Mouse (Mus musculus) heart, postnatal 25 days (tissue): Measurements from ENCODE around the gene Lrfn3. TPM values are rescaled to one million over a fixed set of nuclear protein-coding genes. Genes with fewer than 3 reads are reported as not detected.

Experiments
- DNase-seq: peaks from one replicate; pipeline ENCODE4 v3.0.0; 2022; ENCODE audit warnings: low spot score
- intact Hi-C: fragments of 180-260 bp; cut with DNase I; formaldehyde crosslinking; loops from one replicate; pipeline ENCODE4 v1.15.1; 2025
- total RNA-seq, 2 experiments: library from RNA; stranded (reverse); gene quantifications; 2 replicates each; pipeline ENCODE4 v1.2.3; 2021

Lrfn3 gene
- total RNA-seq, 2 experiments from 2014 or later, result 0.95 to 1.3 TPM

DNA sequence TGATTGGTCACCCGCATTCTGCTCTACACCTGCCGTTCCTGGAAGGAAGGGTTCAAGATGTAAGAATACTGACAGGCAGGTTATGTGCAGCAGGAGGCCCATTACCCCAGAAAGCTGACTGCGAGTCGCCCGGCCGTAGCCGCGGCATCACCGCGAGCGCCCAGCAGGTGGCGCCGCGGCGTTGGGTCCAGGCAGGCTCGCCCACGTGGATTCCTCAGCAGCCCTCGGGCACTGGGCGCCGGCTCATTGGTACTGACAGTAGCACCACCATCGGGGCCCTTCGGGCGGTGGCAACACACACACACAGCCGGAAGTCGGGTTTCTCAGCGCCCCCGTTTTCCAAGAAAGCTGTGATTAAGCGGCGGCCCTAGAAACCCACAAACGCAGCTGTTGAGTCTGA, 14.7 kb downstream of the Lrfn3 start:
- no peak for DNase-seq
- intact Hi-C loops, result no loop called here

GRCm38 (mm10) chr7:30346635-30347379, 15.8 kb downstream of the Lrfn3 start:
- intact Hi-C loops, result no loop called here
- no peak for DNase-seq

DNA sequence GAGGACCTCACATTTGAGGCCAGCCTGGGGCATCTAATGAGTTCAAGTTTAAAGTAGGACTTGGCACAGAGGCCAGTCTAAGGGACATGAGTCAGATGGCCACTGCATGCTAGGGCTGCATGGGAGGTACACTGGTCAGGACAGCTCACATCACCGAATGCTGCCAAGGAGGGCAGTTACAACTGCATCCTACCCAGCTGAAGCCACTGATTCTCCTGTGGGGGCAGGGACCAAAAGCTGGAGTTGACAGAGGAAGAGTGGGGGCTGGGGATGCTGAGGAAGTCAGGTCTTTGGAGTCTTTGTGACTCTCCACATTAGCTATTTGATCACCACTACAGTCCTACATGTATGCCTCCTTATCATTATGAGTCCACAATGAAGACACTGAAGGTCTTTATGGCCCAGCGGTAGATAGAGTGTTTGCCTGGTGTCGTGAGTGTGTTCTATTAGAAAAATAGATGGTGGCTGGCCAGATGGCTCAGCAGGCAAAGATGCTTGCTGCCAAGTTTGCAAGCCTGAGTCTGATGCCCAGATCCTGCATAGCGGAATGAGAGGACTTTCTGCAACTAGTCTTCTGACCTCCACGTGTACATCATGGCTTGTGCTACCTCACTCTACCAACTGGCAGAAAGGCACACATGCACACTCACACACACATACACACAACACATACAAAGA, 23.0 kb downstream of the Lrfn3 start:
- DNase-seq, result no peak
- intact Hi-C loops, result no loop called here

- peak; percentile 41 for DNase-seq
- intact Hi-C loops, result no loop called here
Measured at GRCm38 (mm10) chr7:30336384-30336783, 26.2 kb downstream of the Lrfn3 start.

- intact Hi-C loops, result no loop called here
- no peak for DNase-seq
Measured at GRCm38 (mm10) chr7:30335688-30336087, 26.9 kb downstream of the Lrfn3 start.

DNA sequence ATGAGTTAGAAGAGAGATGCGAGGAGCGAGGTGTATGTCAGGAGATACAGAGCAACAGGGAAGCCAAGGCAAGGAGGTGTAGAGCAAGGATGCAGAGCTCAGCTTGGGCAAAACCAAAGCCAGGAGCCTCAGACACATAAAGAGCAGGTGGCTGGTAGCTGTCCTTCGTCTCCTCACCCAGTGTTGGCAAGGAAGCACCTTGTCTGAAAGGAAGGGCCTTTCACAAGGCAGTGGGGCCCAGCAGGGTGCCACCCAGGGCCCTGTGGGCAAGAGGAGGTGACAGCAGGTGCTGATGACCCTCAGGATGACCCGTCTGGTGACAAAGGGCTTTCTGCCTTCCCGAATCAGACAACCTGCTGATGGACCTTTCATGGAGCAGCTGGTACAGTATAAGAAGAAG, 28.0 kb downstream of the Lrfn3 start:
- DNase-seq, result no peak
- intact Hi-C loops, result no loop called here

DNA sequence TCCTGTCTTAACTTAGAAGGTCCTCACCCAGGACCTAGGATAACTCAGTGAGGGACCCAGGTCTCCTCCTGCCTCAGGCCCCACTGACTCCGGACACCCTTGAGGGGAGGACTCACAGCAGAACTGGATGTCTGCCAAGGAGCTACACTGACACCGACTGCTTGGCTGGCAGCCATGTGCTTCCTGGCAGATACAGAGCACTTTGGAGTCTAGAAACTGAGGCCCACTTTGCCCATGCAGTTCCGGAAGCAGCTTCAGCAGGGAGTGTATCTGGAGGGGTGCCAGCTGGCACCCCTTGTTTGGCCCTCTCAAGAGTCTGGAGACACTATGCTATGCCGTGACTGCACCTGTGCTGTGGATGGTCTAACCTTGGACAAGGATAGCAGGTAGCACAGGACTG, 29.1 kb downstream of the Lrfn3 start:
- DNase-seq, result no peak
- intact Hi-C loops, result no loop called here

DNA sequence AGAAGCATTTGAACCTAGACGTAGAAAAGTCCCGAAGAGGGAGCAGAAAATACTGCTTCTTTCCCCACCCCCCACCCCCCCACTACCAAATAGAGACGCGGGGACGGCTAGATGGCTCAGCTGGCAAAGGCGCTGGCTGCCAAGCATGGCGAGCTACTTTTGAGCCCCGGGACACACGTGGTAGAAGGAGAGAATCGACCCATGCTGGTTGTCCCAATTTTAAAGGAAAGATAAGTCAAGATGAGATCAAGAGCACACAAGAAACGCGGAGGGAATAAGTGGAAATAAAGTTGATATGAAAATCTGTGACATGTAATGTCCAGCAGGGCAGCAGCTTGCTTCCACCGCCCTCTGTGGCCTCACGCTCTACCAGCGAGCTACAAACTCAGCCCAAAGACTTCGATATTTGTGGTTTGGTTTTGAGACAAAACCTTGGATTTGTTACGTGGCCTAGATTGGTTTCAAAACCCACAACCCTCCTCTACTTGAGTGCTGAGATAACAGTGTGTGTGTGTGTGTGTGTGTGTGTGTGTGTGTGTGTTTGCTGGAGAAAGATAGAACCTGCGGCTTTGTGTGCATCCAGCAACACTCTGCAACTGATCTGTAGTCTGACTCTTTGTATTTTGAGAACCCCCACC, 29.8 kb downstream of the Lrfn3 start:
- intact Hi-C loops, result no loop called here
- no peak for DNase-seq

DNA sequence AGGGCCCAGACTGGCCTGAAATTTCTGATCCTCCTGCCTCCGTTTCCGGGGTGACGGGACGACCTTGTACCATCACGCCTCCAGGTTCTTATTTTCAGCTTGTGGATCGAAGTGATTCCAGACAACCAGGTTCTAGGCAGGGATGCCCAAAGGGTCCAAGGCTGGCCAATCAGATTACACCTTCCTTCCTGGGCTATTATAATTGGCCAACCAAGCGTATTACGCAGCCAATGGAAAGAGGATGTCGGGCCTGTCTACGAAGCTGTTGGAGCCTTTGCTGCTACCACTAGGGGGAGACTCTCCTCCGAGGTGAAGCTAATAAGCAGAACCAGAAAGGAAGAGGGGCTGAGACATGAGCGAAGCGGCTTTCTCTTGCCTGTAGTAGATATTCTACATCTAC, 30.7 kb downstream of the Lrfn3 start:
- DNase-seq, result peak; percentile 36
- intact Hi-C loops, result no loop called here

GRCm38 (mm10) chr7:30328379-30328778, 34.2 kb downstream of the Lrfn3 start:
- intact Hi-C loops, result no loop called here
- DNase-seq, result no peak

GRCm38 (mm10) chr7:30327140-30327539, 35.4 kb downstream of the Lrfn3 start:
- intact Hi-C loops, result no loop called here
- no peak for DNase-seq

- intact Hi-C loops, result no loop called here
- DNase-seq, result no peak
Measured at GRCm38 (mm10) chr7:30326427-30326826, 36.1 kb downstream of the Lrfn3 start.

GRCm38 (mm10) chr7:30325364-30325763, 37.2 kb downstream of the Lrfn3 start:
- no peak for DNase-seq
- intact Hi-C loops, result no loop called here

DNA sequence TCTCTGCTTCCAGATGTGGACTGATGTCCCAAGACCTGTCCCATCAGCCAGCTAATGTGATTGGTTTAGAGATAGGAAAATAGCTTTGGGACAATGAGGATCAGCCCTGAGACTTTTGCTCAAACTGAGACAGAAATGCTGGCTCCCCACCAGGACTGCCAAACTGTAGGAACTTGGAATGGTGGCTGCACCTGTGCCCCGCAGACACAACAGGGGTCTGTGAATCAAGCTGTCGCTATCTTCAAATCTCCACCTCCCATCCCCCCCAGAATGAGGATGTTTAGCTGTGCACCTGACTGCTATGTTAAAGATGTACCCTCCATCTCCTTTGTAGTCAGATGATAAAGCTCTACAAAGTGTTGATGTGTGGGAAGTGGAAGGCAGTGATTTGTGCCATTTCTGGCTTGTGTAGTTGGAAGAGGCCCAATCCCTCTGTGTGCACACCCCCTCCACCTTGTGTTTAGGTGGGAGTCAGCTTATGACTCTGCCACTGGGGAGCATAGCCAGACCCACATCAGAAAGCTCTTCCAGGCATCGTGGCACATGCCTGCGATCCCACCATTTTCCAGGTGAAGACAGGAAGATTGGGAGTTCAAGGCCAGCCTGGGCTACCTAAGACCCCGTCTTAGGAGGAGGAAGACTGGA, 38.1 kb downstream of the Lrfn3 start:
- DNase-seq, result no peak
- intact Hi-C loops, result no loop called here

DNA sequence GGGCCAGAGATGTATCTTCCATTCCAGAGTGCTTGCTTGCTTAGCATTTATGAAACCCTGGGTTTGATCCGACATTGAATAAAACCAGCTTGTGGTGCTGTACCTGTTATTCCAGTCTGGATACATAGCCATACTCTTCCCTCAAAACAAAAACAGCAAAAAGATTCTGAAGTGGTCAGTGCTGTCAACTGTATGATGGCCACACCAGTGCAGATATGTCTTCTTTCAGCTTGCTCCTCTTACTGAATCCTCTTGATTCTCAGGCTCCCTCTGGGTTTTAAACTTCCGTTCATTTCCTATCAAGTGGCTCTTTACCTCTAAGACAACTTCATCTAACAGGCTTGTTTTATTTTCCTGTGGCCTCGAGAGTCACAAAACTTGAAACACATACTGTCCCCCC, 38.8 kb downstream of the Lrfn3 start, which contains the start of gene Sdhaf1:
Gene Sdhaf1 (minus strand): TSS at position 101 of the 400 bp plus-strand sequence.
- intact Hi-C loops, result no loop called here
- DNase-seq, result no peak

GRCm38 (mm10) chr7:30322865-30323264, 39.7 kb downstream of the Lrfn3 start:
- intact Hi-C loops, result no loop called here
- DNase-seq, result no peak

DNA sequence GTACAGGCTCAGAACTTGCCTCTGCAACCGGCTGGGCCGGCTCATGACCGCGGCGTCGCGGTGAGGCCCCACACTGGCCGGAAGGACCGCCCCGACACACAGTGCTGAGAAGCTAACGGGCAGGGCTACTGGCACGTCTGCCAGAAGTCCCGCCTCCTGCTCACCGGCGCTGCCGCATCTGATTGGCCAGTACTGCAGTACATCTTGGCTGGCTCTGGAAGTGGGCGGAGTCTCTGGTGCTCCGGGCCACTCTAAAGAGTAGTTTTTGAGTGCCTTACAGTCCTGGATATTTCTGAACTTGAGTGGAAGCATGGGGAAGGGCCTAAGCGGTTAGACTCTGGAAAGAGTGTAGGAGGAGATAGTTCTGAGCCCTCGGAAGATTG, 40.3 kb downstream of the Lrfn3 start:
- intact Hi-C loops, result no loop called here
- DNase-seq, result peak; percentile 96

- DNase-seq, result peak; percentile 51
- intact Hi-C loops, result no loop called here
Measured at GRCm38 (mm10) chr7:30321539-30322284, 40.9 kb downstream of the Lrfn3 start, which contains the start of gene E130208F15Rik. TSS of gene E130208F15Rik (plus strand) at chr7:30321740.

- intact Hi-C loops, result no loop called here
- DNase-seq, result no peak
Measured at GRCm38 (mm10) chr7:30320946-30321345, 41.6 kb downstream of the Lrfn3 start.

GRCm38 (mm10) chr7:30318142-30318541, 44.4 kb downstream of the Lrfn3 start:
- intact Hi-C loops, result no loop called here
- no peak for DNase-seq
